Mouse (Mus musculus) lung, postnatal 0 days (tissue): ENCODE results near the gene Scml4.

Experiments
- CTCF ChIP-seq: IDR thresholded peaks from 2 replicates; pipeline ENCODE4 v1.5.1; 2016; ENCODE audit warnings: antibody characterized with exemption, mild to moderate bottlenecking
- EP300 ChIP-seq: IDR thresholded peaks from 2 replicates; pipeline ENCODE4 v1.6.1; 2016; ENCODE audit warnings: antibody characterized with exemption, mild to moderate bottlenecking, control low read depth

- TF ChIP-seq CTCF: no peak
- TF ChIP-seq EP300: no peak
Observed at GRCm38 (mm10) chr10:42888241-42888640, 28.1 kb downstream of the Scml4 start.
